Mouse (Mus musculus): ENCODE results near the gene Nos1. TPM values are rescaled to one million over a fixed set of nuclear protein-coding genes. Genes with fewer than 3 reads are reported as not detected.

The Nos1 gene
- polyA plus RNA-seq, 2 experiments, result 0.41 to 0.70 TPM

DNA sequence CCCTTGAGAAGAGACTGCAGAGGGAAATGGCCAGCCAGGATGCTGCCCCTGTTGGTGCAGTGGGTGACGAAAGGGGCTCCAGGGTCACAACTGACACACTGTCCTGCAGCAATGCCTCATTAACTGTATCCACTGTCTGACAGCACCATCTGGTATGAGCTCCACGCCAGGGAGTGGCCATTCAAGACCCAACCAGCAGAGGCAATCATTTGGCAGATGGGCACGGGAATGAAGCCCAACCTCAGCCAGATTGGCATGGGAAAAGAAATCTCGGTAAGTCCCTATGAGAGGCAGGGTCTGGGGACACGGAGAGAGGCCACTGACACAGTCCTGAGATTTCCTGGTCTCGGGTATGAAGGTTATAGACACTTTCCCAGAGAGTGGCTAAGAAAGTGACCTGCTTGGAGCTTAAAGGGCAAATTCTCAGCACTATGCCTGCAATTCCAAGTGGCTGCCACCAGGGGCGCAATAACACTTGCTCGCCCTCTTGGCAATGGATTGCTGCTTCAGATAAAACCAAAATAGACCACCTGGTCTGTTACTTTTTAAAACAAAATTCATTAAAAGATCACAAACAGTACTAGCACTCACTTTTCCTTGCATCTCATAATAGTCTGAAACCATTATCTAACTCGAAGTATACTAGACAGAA is 19.5 kb upstream of the Nos1 start:
- TF ChIP-seq POLR2A (IDR thresholded peaks at IDR 0.05; ENCODE audit: borderline replicate concordance, extremely low read depth, insufficient read depth, insufficient read length), result no peak
- no peak overlapping the region for H3K9ac ChIP-seq (ENCODE audit: low read depth, low read length, severe bottlenecking)
- no peak overlapping the region for H3K4me2 ChIP-seq (replicated peaks; ENCODE audit: low read depth, low read length, severe bottlenecking)
- H3K36me3 ChIP-seq (ENCODE audit: control insufficient read depth, insufficient read depth, low read length), result no peaks in the 10 kb centered on the region
- ATAC-seq (ENCODE audit: low FRiP score, low read depth) (no peak), DNase-seq (ENCODE audit: low spot score) (no peak)
- H3K9me3 ChIP-seq (ENCODE audit: control insufficient read depth, low read length), result no peaks in the 10 kb centered on the region
- WGBS, result 77% methylated on average over 9 of the region's 9 CpGs
- no peaks in the 10 kb centered on the region for H3K4me1 ChIP-seq (ENCODE audit: control insufficient read depth, insufficient read depth, low read length)
- no peak overlapping the region for H3K27ac ChIP-seq (replicated peaks; ENCODE audit: low read depth, low read length)
- no peaks in the 10 kb centered on the region for H3K27me3 ChIP-seq (ENCODE audit: control insufficient read depth, insufficient read depth, low read length)
- H3K4me3 ChIP-seq (replicated peaks; ENCODE audit: low read length), result no peak overlapping the region

GRCm38 (mm10) chr5:117764496-117764895 is 16.3 kb upstream of the Nos1 start:
- H3K4me1 ChIP-seq (ENCODE audit: control insufficient read depth, insufficient read depth, low read length), result no peaks in the 10 kb centered on the region
- no peak overlapping the region for H3K27ac ChIP-seq (replicated peaks; ENCODE audit: low read depth, low read length)
- no peak for TF ChIP-seq POLR2A (IDR thresholded peaks at IDR 0.05; ENCODE audit: borderline replicate concordance, extremely low read depth, insufficient read depth, insufficient read length)
- no peak overlapping the region for H3K9ac ChIP-seq (ENCODE audit: low read depth, low read length, severe bottlenecking)
- H3K4me3 ChIP-seq (replicated peaks; ENCODE audit: low read length), result no peak overlapping the region
- H3K27me3 ChIP-seq (ENCODE audit: control insufficient read depth, insufficient read depth, low read length), result no peaks in the 10 kb centered on the region
- H3K36me3 ChIP-seq (ENCODE audit: control insufficient read depth, insufficient read depth, low read length), result no peaks in the 10 kb centered on the region
- ATAC-seq (ENCODE audit: low FRiP score, low read depth) (no peak), DNase-seq (ENCODE audit: low spot score) (no peak)
- 85% methylated on average over 9 of the region's 9 CpGs for WGBS
- no peaks in the 10 kb centered on the region for H3K9me3 ChIP-seq (ENCODE audit: control insufficient read depth, low read length)
- H3K4me2 ChIP-seq (replicated peaks; ENCODE audit: low read depth, low read length, severe bottlenecking), result no peak overlapping the region

GRCm38 (mm10) chr5:117779175-117779574 is 1.7 kb upstream of the Nos1 start:
- Histone ChIP-seq H3K27me3 (ENCODE audit: control insufficient read depth, insufficient read depth, low read length) (no peaks in the 10 kb centered on the region), H3K4me1 (ENCODE audit: control insufficient read depth, insufficient read depth, low read length) (peaks cover 8% of the 10 kb centered on the region), H3K9ac (ENCODE audit: low read depth, low read length, severe bottlenecking) (no peak overlapping the region), H3K36me3 (ENCODE audit: control insufficient read depth, insufficient read depth, low read length) (no peaks in the 10 kb centered on the region), H3K27ac (replicated peaks; ENCODE audit: low read depth, low read length) (no peak overlapping the region), H3K4me3 (replicated peaks; ENCODE audit: low read length) (no peak overlapping the region), H3K9me3 (ENCODE audit: control insufficient read depth, low read length) (no peaks in the 10 kb centered on the region), H3K4me2 (replicated peaks; ENCODE audit: low read depth, low read length, severe bottlenecking) (no peak overlapping the region)
- no peak for ATAC-seq (ENCODE audit: low FRiP score, low read depth)
- DNase-seq (ENCODE audit: low spot score), result no peak
- 57% methylated on average over 11 of the region's 11 CpGs for WGBS
- no peak for TF ChIP-seq POLR2A (IDR thresholded peaks at IDR 0.05; ENCODE audit: borderline replicate concordance, extremely low read depth, insufficient read depth, insufficient read length)

DNA sequence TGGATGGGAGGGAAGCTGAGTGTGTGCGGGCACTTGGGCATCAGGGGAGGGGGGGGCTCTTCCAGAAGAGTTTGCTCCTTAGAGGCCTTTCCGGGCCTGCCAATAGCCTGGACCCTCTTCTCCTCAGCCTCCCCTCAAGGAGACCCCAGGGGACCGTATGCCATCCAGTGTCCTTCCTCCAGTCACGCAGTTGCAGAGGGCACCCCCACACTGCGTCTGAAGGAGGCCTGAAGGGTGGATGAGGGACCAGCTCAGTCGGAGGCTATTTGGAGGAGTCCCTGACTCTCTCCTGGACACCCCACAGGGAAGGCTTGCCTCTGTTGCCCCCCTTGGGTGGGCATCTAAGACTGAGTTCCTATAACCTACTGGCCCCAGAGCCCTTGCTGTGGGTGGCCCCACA is 346 bp downstream of the Nos1 start:
- H3K4me1 ChIP-seq (ENCODE audit: control insufficient read depth, insufficient read depth, low read length), result peaks cover 8% of the 10 kb centered on the region
- H3K9ac ChIP-seq (ENCODE audit: low read depth, low read length, severe bottlenecking), result no peak overlapping the region
- H3K27me3 ChIP-seq (ENCODE audit: control insufficient read depth, insufficient read depth, low read length), result no peaks in the 10 kb centered on the region
- H3K9me3 ChIP-seq (ENCODE audit: control insufficient read depth, low read length), result no peaks in the 10 kb centered on the region
- no peak for TF ChIP-seq POLR2A (IDR thresholded peaks at IDR 0.05; ENCODE audit: borderline replicate concordance, extremely low read depth, insufficient read depth, insufficient read length)
- H3K36me3 ChIP-seq (ENCODE audit: control insufficient read depth, insufficient read depth, low read length), result no peaks in the 10 kb centered on the region
- ATAC-seq (ENCODE audit: low FRiP score, low read depth) (no peak), DNase-seq (ENCODE audit: low spot score) (no peak)
- H3K27ac ChIP-seq (replicated peaks; ENCODE audit: low read depth, low read length), result no peak overlapping the region
- H3K4me2 ChIP-seq (replicated peaks; ENCODE audit: low read depth, low read length, severe bottlenecking), result no peak overlapping the region
- 49% methylated on average over 5 of the region's 6 CpGs for WGBS
- no peak overlapping the region for H3K4me3 ChIP-seq (replicated peaks; ENCODE audit: low read length)

DNA sequence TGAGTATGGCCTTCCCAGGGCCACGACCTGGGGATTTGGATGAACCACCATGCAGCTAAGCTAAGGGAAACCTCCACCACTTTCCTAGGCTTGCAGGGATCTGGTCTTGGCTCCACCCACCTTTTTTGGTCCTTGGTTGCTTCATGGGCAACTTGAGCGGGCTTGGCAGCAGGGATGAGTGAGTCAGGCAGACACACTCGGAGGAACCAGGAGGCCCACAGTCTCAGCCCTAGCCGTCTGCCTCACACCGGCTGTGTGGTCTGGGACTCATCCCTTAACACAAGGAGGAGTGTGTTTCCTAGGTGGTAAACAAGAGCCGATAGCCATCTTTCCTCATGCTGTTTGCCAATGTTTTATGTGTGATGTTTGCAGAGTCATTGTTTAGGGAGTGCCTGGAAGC is 9.2 kb downstream of the Nos1 start:
- 64% methylated on average over 6 of the region's 6 CpGs for WGBS
- DNase-seq (ENCODE audit: low spot score) (no peak), ATAC-seq (ENCODE audit: low FRiP score, low read depth) (no peak)
- Histone ChIP-seq H3K4me3 (replicated peaks; ENCODE audit: low read length) (no peak overlapping the region), H3K27ac (replicated peaks; ENCODE audit: low read depth, low read length) (no peak overlapping the region), H3K27me3 (ENCODE audit: control insufficient read depth, insufficient read depth, low read length) (no peaks in the 10 kb centered on the region), H3K4me1 (ENCODE audit: control insufficient read depth, insufficient read depth, low read length) (no peaks in the 10 kb centered on the region), H3K9me3 (ENCODE audit: control insufficient read depth, low read length) (no peaks in the 10 kb centered on the region), H3K4me2 (replicated peaks; ENCODE audit: low read depth, low read length, severe bottlenecking) (no peak overlapping the region), H3K36me3 (ENCODE audit: control insufficient read depth, insufficient read depth, low read length) (no peaks in the 10 kb centered on the region), H3K9ac (ENCODE audit: low read depth, low read length, severe bottlenecking) (no peak overlapping the region)
- TF ChIP-seq POLR2A (IDR thresholded peaks at IDR 0.05; ENCODE audit: borderline replicate concordance, extremely low read depth, insufficient read depth, insufficient read length), result no peak
